Mouse (Mus musculus) T-helper 1 cell (primary cell): ENCODE results near the gene Kcnj4.
"Not testable (repeated sequence)": the region's sequence is repeated elsewhere in the genome, so short reads cannot be mapped to it uniquely, and the experiment has no call there.

ENCODE experiments used
- in situ Hi-C: fragments of 300-600 bp; cut with MboI, MseI; formaldehyde crosslinking; loops from one replicate; pipeline ENCODE4 v1.15.1; 2025; ENCODE audit warnings: high pct_unique_total_duplicates

Kcnj4 gene

DNA sequence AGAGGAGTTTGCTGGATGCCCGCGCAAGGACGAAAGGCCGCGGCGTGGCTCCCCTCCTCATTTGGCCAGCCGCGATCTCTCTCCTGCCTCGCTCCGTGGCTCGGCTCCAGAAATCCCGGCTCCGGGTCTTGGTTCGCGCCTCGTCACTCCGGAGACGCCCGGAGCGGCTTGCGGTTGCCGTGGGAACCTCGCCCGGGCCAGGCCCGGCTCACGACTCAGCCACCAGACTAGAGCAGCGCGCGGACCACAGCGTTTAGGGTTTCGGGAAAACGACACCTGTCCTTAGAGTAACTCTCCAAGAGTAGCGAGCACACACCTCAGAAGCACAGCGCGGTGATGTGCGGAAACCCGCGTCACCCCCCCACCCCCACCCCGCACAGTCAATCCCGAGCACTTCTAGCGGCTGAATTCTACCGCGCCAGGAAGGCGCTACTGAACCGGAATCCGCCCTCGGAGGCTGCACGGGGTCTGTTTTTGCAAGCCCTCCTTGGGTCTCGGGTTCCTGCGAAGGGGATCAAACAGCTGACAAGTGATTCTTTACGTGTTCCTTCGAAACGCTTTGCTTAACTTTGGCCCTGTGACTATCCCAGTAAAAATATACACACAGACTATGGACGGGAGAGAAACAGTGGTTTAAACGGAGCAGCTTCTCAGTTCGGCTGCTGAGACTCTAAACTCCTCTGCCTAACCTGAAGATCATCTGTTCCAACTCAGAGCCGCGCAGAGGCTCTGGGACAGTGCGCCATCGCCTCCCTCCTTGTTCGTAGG, 6.7 kb upstream of the Kcnj4 start:
- in situ Hi-C loops: loop anchor here (10.0 kb wide), 1 partner anchor 947 kb away; no protein-coding TSS in a partner anchor

DNA sequence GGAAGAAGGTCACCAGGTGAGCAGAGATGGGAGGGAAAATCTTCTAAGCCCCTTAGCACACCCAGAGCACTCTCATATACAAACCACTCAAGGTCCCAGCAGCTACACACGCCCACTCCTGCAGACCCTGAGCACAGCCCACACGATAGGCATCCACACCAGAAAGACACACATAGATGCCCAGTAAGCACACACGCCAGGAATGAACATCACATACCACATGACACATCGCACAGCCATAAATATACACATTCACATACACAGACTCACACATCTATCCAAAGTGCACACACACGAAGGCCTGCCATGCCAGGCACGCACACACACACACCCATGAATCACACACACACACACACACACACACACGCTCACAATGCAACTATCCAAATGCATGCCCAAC, 5.4 kb upstream of the Kcnj4 start:
- in situ Hi-C loops: loop anchor here (10.0 kb wide), 1 partner anchor 946 kb away; no protein-coding TSS in a partner anchor

- in situ Hi-C loops: loop anchor here (10.0 kb wide), 1 partner anchor 945 kb away; no protein-coding TSS in a partner anchor
Observed at GRCm38 (mm10) chr15:79509998-79510397, 5.0 kb upstream of the Kcnj4 start.

- in situ Hi-C loops: no loop called here
Observed at GRCm38 (mm10) chr15:79507055-79507828, 2.2 kb upstream of the Kcnj4 start.

DNA sequence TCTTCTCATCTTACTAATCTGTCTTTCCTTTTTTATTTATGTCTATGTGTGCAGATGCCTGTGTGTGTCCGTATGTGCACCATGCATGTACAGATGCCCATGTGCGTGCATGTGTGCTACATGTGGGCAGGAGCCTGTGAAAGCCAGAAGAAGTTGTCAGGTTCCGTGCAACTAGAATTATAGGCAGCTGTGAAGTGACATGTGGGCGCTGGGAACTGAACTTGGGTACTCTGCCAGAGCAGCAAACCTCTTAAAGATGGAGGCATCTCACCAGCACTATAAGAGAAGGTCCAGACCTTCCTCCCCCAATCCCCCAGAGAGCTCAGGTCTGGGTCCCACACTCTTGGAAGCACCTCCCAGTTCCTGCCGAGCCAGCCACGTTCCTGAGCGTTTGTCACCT, 1.4 kb upstream of the Kcnj4 start:
- in situ Hi-C loops: no loop called here

GRCm38 (mm10) chr15:79505616-79506283, 709 bp upstream of the Kcnj4 start:
- in situ Hi-C loops: no loop called here

- in situ Hi-C loops: no loop called here
Observed at GRCm38 (mm10) chr15:79503438-79503837, 1.6 kb downstream of the Kcnj4 start.

- in situ Hi-C loops: no loop called here
Observed at GRCm38 (mm10) chr15:79502891-79503341, 2.1 kb downstream of the Kcnj4 start.

- in situ Hi-C loops: no loop called here
Observed at GRCm38 (mm10) chr15:79500110-79500509, 4.9 kb downstream of the Kcnj4 start.

DNA sequence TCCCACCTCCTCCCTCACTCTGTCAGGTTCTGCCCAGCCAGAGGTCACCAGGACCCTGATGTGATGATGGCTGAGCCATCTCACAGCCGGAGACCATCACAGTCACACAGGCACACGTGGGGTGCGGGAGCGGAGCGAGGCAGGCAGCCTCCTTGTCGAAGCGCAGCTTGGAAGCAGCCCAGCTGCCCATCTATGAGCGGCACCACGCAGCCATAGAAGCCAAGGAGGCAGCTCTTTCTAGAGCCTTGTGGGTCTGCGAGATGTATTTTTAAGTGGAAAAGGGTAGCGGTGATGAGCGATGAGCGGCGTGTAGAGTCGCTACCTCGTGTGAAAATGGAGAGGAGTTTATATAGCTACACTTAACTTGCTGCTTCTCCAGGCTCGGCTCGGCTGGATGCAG, 11.5 kb downstream of the Kcnj4 start:
- in situ Hi-C loops: no loop called here

GRCm38 (mm10) chr15:79489463-79489862, 15.6 kb downstream of the Kcnj4 start:
- in situ Hi-C loops: no loop called here

DNA sequence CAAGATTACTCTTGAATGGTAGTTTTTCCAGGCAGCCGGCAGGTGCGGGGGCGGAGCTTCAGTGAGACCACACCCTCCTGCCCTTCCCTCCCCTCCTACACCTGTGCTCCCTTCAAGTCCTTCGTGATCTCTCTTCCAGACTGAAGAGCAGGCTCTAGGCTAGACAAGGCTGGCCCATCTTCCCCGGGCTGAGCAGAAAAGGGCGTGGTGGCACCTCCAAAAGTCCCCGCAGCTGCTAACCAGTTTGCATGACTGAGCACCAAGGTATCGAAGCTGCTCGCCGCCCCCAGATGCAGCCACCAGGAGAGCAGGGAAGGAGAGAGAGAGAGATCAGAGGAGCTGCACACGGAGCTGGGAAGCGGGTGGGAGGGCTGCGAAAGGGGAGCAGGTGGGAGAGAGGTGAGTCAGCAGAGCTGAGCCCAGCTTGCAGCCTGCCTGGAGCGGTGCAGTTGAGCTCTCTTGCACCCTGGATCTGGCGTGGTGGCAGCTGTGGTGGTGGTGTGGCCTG, 23.8 kb downstream of the Kcnj4 start:
- in situ Hi-C loops: no loop called here

GRCm38 (mm10) chr15:79477227-79477626, 27.8 kb downstream of the Kcnj4 start:
- in situ Hi-C loops: no loop called here

- in situ Hi-C loops: no loop called here
Observed at GRCm38 (mm10) chr15:79473638-79474355, 31.2 kb downstream of the Kcnj4 start.

DNA sequence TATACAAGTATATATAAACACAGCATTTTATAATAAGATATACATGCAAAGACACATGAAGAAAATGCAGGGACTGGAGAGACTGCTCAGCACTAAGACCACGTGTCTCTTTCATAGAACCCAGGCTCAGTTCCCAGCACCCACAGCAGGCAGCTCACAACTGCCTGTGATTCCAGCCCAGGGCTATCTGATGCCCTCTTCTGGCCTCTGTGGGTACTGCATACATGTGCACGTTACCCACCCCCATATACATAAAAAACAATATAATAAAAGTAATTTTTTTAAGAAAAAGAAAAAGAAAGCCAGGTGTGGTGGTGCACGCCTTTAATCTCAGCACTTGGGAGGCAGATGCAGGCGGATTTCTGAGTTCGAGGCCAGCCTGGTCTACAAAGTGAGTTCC, 32.0 kb downstream of the Kcnj4 start:
- in situ Hi-C loops: no loop called here

DNA sequence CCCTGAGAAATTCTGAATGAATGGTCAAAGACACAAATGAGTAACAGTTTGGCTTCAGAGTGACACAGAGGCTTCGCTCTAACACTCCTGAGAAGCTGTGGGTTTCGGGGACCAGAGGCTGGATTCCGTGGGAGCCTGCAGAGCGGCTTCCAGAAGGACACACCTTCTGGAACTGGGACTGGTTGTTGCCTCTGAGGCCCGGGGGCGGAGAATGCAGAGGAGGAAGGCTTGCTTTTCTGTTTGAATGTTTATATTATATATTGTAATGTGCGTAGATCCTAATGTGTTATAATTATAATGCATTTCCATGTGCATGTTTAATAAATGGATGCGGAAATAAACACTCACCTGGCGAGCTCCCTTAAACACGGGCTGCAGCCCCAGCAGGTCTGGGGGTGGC, 33.9 kb downstream of the Kcnj4 start:
- in situ Hi-C loops: no loop called here

DNA sequence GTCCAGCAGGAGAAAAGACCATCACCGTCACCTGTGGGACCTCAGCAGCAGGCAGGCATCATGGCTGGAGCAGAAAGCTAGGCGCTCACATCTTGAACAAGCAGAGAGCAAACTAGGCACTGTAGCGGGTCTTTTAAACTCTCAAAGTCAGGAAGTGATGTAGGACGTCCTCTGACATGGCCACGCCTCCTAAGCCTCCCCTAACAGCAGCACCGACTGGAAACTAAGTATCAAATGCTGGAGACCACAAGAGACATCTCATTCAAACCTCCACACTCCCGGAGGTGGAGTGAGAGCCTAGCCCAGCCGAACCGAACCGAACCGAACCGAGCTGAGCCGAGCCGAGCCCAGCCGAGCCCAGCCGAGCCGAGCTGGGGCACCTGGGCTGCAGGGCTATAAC, 34.5 kb downstream of the Kcnj4 start:
- in situ Hi-C loops: no loop called here

GRCm38 (mm10) chr15:79469577-79469976, 35.5 kb downstream of the Kcnj4 start:
- in situ Hi-C loops: loop anchor here (10.0 kb wide), 1 partner anchor 245 kb away; the partner anchor contains the start of genes Gm49486 and Pick1

DNA sequence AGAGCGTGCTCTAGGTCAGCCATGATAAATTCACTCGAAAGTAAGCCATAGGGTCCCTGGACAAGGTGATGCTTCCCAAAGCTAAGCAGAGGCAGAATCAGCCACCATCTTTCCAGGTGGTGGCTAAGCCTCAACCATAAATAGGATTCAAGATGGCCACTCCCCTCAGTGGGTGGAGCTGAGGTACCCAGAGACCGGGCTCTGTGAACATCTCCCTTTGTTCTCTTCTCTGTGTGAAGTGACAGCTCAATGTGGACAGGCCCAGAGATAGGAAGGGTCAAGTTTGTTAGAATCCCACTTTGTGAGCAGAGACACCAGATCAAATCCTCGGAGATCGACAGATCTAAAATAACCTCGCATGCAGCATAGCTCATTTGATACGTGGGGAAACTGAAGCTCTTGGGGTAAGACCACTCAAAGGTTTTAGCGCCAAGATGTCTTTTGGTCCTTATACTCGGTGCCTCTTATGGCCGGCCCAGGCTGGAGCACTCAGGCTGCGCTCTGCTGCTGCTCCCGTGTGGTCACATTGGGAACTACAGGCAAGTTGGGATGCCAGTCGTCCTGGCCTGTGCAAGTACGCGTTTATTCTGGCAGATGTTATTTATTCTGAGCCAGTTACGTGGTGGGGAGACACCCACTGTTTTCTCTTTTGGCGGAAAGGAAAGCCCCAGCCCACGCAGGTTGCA, 38.3 kb downstream of the Kcnj4 start:
- in situ Hi-C loops: loop anchor here (10.0 kb wide), 1 partner anchor 242 kb away; the partner anchor contains the start of genes Gm49486 and Pick1

DNA sequence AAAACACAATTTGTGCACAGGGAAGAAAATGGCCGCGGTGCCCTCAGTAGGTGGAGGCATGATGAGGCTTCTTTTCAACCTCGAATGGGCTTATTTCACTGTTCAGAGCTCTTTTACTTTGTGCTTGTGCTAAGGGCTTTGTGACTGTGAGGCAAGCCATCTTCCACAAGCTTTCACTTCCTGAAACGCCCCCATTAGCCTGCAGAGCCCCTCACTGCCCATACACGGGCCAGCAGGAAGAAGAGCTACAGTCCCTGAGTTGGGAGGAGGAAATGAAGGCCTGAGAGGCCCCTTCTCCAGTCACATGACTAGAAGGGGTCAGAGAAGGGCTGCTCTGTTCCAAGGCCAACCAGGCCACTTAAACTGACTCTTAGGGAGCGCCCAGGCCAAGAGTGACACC, 48.5 kb downstream of the Kcnj4 start:
- in situ Hi-C loops: no loop called here

GRCm38 (mm10) chr15:79456104-79456503, 48.9 kb downstream of the Kcnj4 start:
- in situ Hi-C loops: not testable (repeated sequence)
